Mouse (Mus musculus): Measurements from ENCODE around the gene Nckap5. TPM values are rescaled to one million over a fixed set of nuclear protein-coding genes. Genes with fewer than 3 reads are reported as not detected.

The Nckap5 gene
- polyA plus RNA-seq, 1 experiment: 3.1 TPM

- TF ChIP-seq CTCF (conservative IDR thresholded peaks at IDR 0.05; ENCODE audit: insufficient read depth, insufficient read length, low read depth, low read length): no peak
- TF ChIP-seq POLR2A (IDR thresholded peaks at IDR 0.05; ENCODE audit: low read depth, low read length): no peak
These were observed 312.5 kb downstream of the Nckap5 start for GRCm38 (mm10) chr1:126518067-126518466.

GRCm38 (mm10) chr1:126517427-126517826 is 313.2 kb downstream of the Nckap5 start:
- Histone ChIP-seq H3K27me3 (replicated peaks; ENCODE audit: control insufficient read depth, insufficient read depth, low read length) (no peaks in the 10 kb centered on the region), H3K27ac (ENCODE audit: insufficient read depth, low read depth, low read length) (no peak overlapping the region), H3K4me3 (ENCODE audit: insufficient read depth, low read depth, low read length) (no peak overlapping the region), H3K4me1 (ENCODE audit: control insufficient read depth, insufficient read depth, low read length) (peaks cover 8% of the 10 kb centered on the region), H3K36me3 (ENCODE audit: control insufficient read depth, insufficient read depth, low read length) (no peaks in the 10 kb centered on the region)
- no peak for TF ChIP-seq POLR2A (IDR thresholded peaks at IDR 0.05; ENCODE audit: low read depth, low read length)
- no peak for TF ChIP-seq CTCF (conservative IDR thresholded peaks at IDR 0.05; ENCODE audit: insufficient read depth, insufficient read length, low read depth, low read length)
- 91% methylated on average over 1 of the region's 1 CpGs for WGBS
- DNase-seq: no peak

More at GRCm38 (mm10) chr1:126518067-126518466, 312.5 kb downstream of the Nckap5 start:
- no peak overlapping the region for H3K4me3 ChIP-seq (ENCODE audit: insufficient read depth, low read depth, low read length)
- WGBS: 95% methylated on average over 3 of the region's 3 CpGs
- DNase-seq: no peak
- peaks cover 8% of the 10 kb centered on the region for H3K4me1 ChIP-seq (ENCODE audit: control insufficient read depth, insufficient read depth, low read length)
- H3K27ac ChIP-seq (ENCODE audit: insufficient read depth, low read depth, low read length): no peak overlapping the region
- H3K36me3 ChIP-seq (ENCODE audit: control insufficient read depth, insufficient read depth, low read length): no peaks in the 10 kb centered on the region
- no peaks in the 10 kb centered on the region for H3K27me3 ChIP-seq (replicated peaks; ENCODE audit: control insufficient read depth, insufficient read depth, low read length)

GRCm38 (mm10) chr1:126515054-126515756 is 315.4 kb downstream of the Nckap5 start:
- peaks cover 13% of the 10 kb centered on the region for H3K4me1 ChIP-seq (ENCODE audit: control insufficient read depth, insufficient read depth, low read length)
- no peak overlapping the region for H3K4me3 ChIP-seq (ENCODE audit: insufficient read depth, low read depth, low read length)
- no peaks in the 10 kb centered on the region for H3K27me3 ChIP-seq (replicated peaks; ENCODE audit: control insufficient read depth, insufficient read depth, low read length)
- WGBS: 35% methylated on average over 3 of the region's 3 CpGs
- no peak for TF ChIP-seq POLR2A (IDR thresholded peaks at IDR 0.05; ENCODE audit: low read depth, low read length)
- TF ChIP-seq CTCF (conservative IDR thresholded peaks at IDR 0.05; ENCODE audit: insufficient read depth, insufficient read length, low read depth, low read length): no peak
- H3K27ac ChIP-seq (ENCODE audit: insufficient read depth, low read depth, low read length): no peak overlapping the region; the same call in 1 of the 2 replicates
- H3K36me3 ChIP-seq (ENCODE audit: control insufficient read depth, insufficient read depth, low read length): no peaks in the 10 kb centered on the region
- peak; percentile 44 for DNase-seq

GRCm38 (mm10) chr1:126511835-126512445 is 318.7 kb downstream of the Nckap5 start:
- WGBS: 32% methylated on average over 5 of the region's 5 CpGs
- peaks cover 13% of the 10 kb centered on the region for H3K4me1 ChIP-seq (ENCODE audit: control insufficient read depth, insufficient read depth, low read length)
- H3K27ac ChIP-seq (ENCODE audit: insufficient read depth, low read depth, low read length): peak overlapping the region; percentile 49; the same call in 1 of the 2 replicates
- peak; percentile 37 for DNase-seq
- no peaks in the 10 kb centered on the region for H3K36me3 ChIP-seq (ENCODE audit: control insufficient read depth, insufficient read depth, low read length)
- no peaks in the 10 kb centered on the region for H3K27me3 ChIP-seq (replicated peaks; ENCODE audit: control insufficient read depth, insufficient read depth, low read length)
- no peak for TF ChIP-seq CTCF (conservative IDR thresholded peaks at IDR 0.05; ENCODE audit: insufficient read depth, insufficient read length, low read depth, low read length)
- no peak for TF ChIP-seq POLR2A (IDR thresholded peaks at IDR 0.05; ENCODE audit: low read depth, low read length)
- H3K4me3 ChIP-seq (ENCODE audit: insufficient read depth, low read depth, low read length): no peak overlapping the region

- Histone ChIP-seq H3K27ac (ENCODE audit: insufficient read depth, low read depth, low read length) (no peak overlapping the region), H3K36me3 (ENCODE audit: control insufficient read depth, insufficient read depth, low read length) (no peaks in the 10 kb centered on the region), H3K27me3 (replicated peaks; ENCODE audit: control insufficient read depth, insufficient read depth, low read length) (no peaks in the 10 kb centered on the region), H3K4me1 (ENCODE audit: control insufficient read depth, insufficient read depth, low read length) (no peaks in the 10 kb centered on the region), H3K4me3 (ENCODE audit: insufficient read depth, low read depth, low read length) (no peak overlapping the region)
- 86% methylated on average over 4 of the region's 4 CpGs for WGBS
- TF ChIP-seq CTCF (conservative IDR thresholded peaks at IDR 0.05; ENCODE audit: insufficient read depth, insufficient read length, low read depth, low read length): no peak
- no peak for DNase-seq
These were observed 325.9 kb downstream of the Nckap5 start for GRCm38 (mm10) chr1:126504717-126505116.

DNA sequence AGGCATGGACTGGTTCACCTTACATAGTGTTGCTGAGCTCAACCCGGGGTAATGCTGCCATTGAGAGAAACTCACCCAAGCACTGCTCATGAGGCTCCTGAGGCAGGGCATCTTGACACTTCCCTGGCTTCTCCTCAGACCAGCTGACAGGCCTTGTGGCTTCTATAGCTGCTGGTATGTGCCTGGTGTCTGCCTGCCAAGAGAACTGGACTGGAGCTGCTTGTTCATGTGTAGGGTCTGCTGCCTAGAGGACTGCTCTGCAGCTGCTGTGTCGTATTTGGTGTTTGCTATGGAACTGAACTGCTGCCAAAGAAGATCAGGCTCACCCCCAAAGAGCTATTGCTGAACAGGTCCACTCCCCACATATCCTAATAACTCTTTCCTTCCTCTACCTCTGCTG is 327.9 kb downstream of the Nckap5 start:
- Histone ChIP-seq H3K4me3 (ENCODE audit: insufficient read depth, low read depth, low read length) (no peak overlapping the region), H3K27ac (ENCODE audit: insufficient read depth, low read depth, low read length) (no peak overlapping the region), H3K27me3 (replicated peaks; ENCODE audit: control insufficient read depth, insufficient read depth, low read length) (no peaks in the 10 kb centered on the region), H3K4me1 (ENCODE audit: control insufficient read depth, insufficient read depth, low read length) (no peaks in the 10 kb centered on the region), H3K36me3 (ENCODE audit: control insufficient read depth, insufficient read depth, low read length) (no peaks in the 10 kb centered on the region)
- no peak for DNase-seq
- TF ChIP-seq CTCF (conservative IDR thresholded peaks at IDR 0.05; ENCODE audit: insufficient read depth, insufficient read length, low read depth, low read length) (no peak), POLR2A (IDR thresholded peaks at IDR 0.05; ENCODE audit: low read depth, low read length) (no peak)
- 73% methylated on average over 2 of the region's 2 CpGs for WGBS

GRCm38 (mm10) chr1:126496722-126497121 is 333.9 kb downstream of the Nckap5 start:
- H3K4me3 ChIP-seq (ENCODE audit: insufficient read depth, low read depth, low read length): no peak overlapping the region
- no peak for DNase-seq
- no peaks in the 10 kb centered on the region for H3K4me1 ChIP-seq (ENCODE audit: control insufficient read depth, insufficient read depth, low read length)
- H3K27ac ChIP-seq (ENCODE audit: insufficient read depth, low read depth, low read length): no peak overlapping the region
- TF ChIP-seq CTCF (conservative IDR thresholded peaks at IDR 0.05; ENCODE audit: insufficient read depth, insufficient read length, low read depth, low read length) (0 out of 2 replicates have a peak, but pooled peaks have one; percentile 12), POLR2A (IDR thresholded peaks at IDR 0.05; ENCODE audit: low read depth, low read length) (no peak)
- 86% methylated on average over 7 of the region's 7 CpGs for WGBS
- no peaks in the 10 kb centered on the region for H3K36me3 ChIP-seq (ENCODE audit: control insufficient read depth, insufficient read depth, low read length)
- H3K27me3 ChIP-seq (replicated peaks; ENCODE audit: control insufficient read depth, insufficient read depth, low read length): no peaks in the 10 kb centered on the region
